13 mouse cellular contexts compared by ENCODE assay signal in genomic region chr3:101795387-101796039, GRCm38 (mm10). TPM values are rescaled to one million over a fixed set of nuclear protein-coding genes. Genes with fewer than 3 reads are reported as not detected.
A peak's percentile ranks its signal among the peaks of the same experiment; 100 is the strongest.
DNase-seq lines count a peak whose midpoint lies in the region; ATAC-seq and TF ChIP-seq lines count a peak whose summit lies in the region.
"Had no signal": no experiment of that assay in that cellular context is flagged by ENCODE, and none has a peak within 500 bp of the region (broad histone marks: within the 10 kb centered on the region; RNA-seq: fewer than 3 reads in every experiment).

No protein-coding gene starts in this region.

- peak; percentile 38 for TF ChIP-seq CTCF in liver, postnatal 0 days (IDR thresholded peaks at IDR 0.05; ENCODE audit: low read depth)
- TF ChIP-seq CTCF in ES-Bruce4 (IDR thresholded peaks at IDR 0.05; ENCODE audit: low read depth, low read length), result peak; percentile 63

- peaks cover 49% of the 10 kb centered on the region for H3K4me1 ChIP-seq in heart, embryonic 12.5 days (replicated peaks)
- no peaks in the 10 kb centered on the region; the same call in 1 of the 2 replicates for H3K4me1 ChIP-seq in liver, postnatal 0 days (ENCODE audit: insufficient read depth)
- no peaks in the 10 kb centered on the region for H3K4me1 ChIP-seq in liver, embryonic 12.5 days
- peaks cover 7% of the 10 kb centered on the region for H3K4me1 ChIP-seq in ES-Bruce4 (ENCODE audit: control insufficient read depth, insufficient read depth, low read length)
- H3K4me1 ChIP-seq in midbrain, embryonic 14.5 days (ENCODE audit: control insufficient read depth, insufficient read depth, low read length), result 0 out of 2 replicates have a peak, but pooled peaks cover 6% of the 10 kb centered on the region

- H3K9ac ChIP-seq in heart, embryonic 12.5 days, result no peak overlapping the region
- no peak overlapping the region for H3K9ac ChIP-seq in liver, postnatal 0 days (replicated peaks)
- H3K9ac ChIP-seq in liver, embryonic 12.5 days, result no peak overlapping the region
- H3K9ac ChIP-seq in ES-Bruce4 (ENCODE audit: low read depth, poor library complexity, severe bottlenecking), result no peak overlapping the region
- no peak overlapping the region for H3K9ac ChIP-seq in midbrain, embryonic 14.5 days (replicated peaks; ENCODE audit: low read length)

- H3K36me3 ChIP-seq in heart, embryonic 12.5 days, result no peaks in the 10 kb centered on the region
- no peaks in the 10 kb centered on the region for H3K36me3 ChIP-seq in liver, postnatal 0 days (replicated peaks; ENCODE audit: insufficient read depth, low read length)
- no peaks in the 10 kb centered on the region for H3K36me3 ChIP-seq in liver, embryonic 12.5 days
- H3K36me3 ChIP-seq in ES-Bruce4 (ENCODE audit: control insufficient read depth, insufficient read depth, low read length, poor library complexity, severe bottlenecking), result no peaks in the 10 kb centered on the region
- no peaks in the 10 kb centered on the region for H3K36me3 ChIP-seq in midbrain, embryonic 14.5 days (ENCODE audit: control insufficient read depth, insufficient read depth, low read length)
- H3K36me3 ChIP-seq: G1E had no signal

- no peaks in the 10 kb centered on the region for H3K27me3 ChIP-seq in heart, embryonic 12.5 days (replicated peaks)
- no peaks in the 10 kb centered on the region for H3K27me3 ChIP-seq in liver, postnatal 0 days (ENCODE audit: insufficient read depth, low read length)
- H3K27me3 ChIP-seq in liver, embryonic 12.5 days (replicated peaks), result no peaks in the 10 kb centered on the region; the same call in 1 of the 2 replicates
- no peaks in the 10 kb centered on the region for H3K27me3 ChIP-seq in ES-Bruce4 (ENCODE audit: control insufficient read depth, insufficient read depth, low read length, poor library complexity, severe bottlenecking)
- H3K27me3 ChIP-seq in midbrain, embryonic 14.5 days (ENCODE audit: control insufficient read depth, insufficient read depth, low read length), result no peaks in the 10 kb centered on the region

- DNase-seq in heart, postnatal 4 days, result peak; percentile 46
- DNase-seq in liver, postnatal 0 days, result peak; percentile 33
- peak; percentile 33 for DNase-seq in midbrain, embryonic 14.5 days
- no peak for DNase-seq in layer of hippocampus, adult 8-10 months (ENCODE audit: low spot score in 2 of 2)
- DNase-seq: embryo, embryonic 11 days; kidney, postnatal 14 days; lung, adult 18-20 months; thymus, postnatal 14 days had no signal

- WGBS in heart, embryonic 12.5 days, result 70% methylated on average over 15 of the region's 15 CpGs
- WGBS in liver, postnatal 0 days (ENCODE audit: insufficient replicate concordance), result 64% methylated on average over 15 of the region's 15 CpGs
- 66% methylated on average over 15 of the region's 15 CpGs for WGBS in liver, embryonic 12.5 days (ENCODE audit: insufficient replicate concordance)
- WGBS in midbrain, embryonic 14.5 days, result 76% methylated on average over 15 of the region's 15 CpGs

- no peak overlapping the region for H3K4me2 ChIP-seq in heart, embryonic 12.5 days
- no peak overlapping the region for H3K4me2 ChIP-seq in liver, postnatal 0 days (ENCODE audit: low read depth, low read length)
- no peak overlapping the region for H3K4me2 ChIP-seq in liver, embryonic 12.5 days
- H3K4me2 ChIP-seq in midbrain, embryonic 14.5 days (ENCODE audit: low read length), result no peak overlapping the region

- TF ChIP-seq EP300 in liver, postnatal 0 days (IDR thresholded peaks at IDR 0.05; ENCODE audit: low read depth), result no peak
- TF ChIP-seq EP300 in ES-Bruce4 (IDR thresholded peaks at IDR 0.05; ENCODE audit: insufficient read depth, low read depth, low read length), result no peak

- no peaks in the 10 kb centered on the region for H3K9me3 ChIP-seq in heart, embryonic 12.5 days (replicated peaks)
- H3K9me3 ChIP-seq in liver, postnatal 0 days (ENCODE audit: low read length), result no peaks in the 10 kb centered on the region
- H3K9me3 ChIP-seq in liver, embryonic 12.5 days (replicated peaks), result no peaks in the 10 kb centered on the region
- H3K9me3 ChIP-seq in ES-Bruce4 (replicated peaks; ENCODE audit: control insufficient read depth, insufficient read depth, low read length, poor library complexity, severe bottlenecking), result no peaks in the 10 kb centered on the region
- no peaks in the 10 kb centered on the region for H3K9me3 ChIP-seq in midbrain, embryonic 14.5 days (ENCODE audit: control insufficient read depth, low read length)
- H3K9me3 ChIP-seq: G1E had no signal

- ATAC-seq in heart, embryonic 12.5 days (ENCODE audit: insufficient number of reproducible peaks, low FRiP score), result no peak
- no peak for ATAC-seq in liver, postnatal 0 days
- no peak for ATAC-seq in liver, embryonic 12.5 days
- ATAC-seq in midbrain, embryonic 14.5 days (ENCODE audit: low FRiP score, low TSS enrichment), result no peak
- ATAC-seq in frontal cortex, adult (ENCODE audit: low TSS enrichment), result no peak

- no peak for TF ChIP-seq POLR2A in ES-Bruce4 (IDR thresholded peaks at IDR 0.05; ENCODE audit: insufficient read depth, low read length)

- H3K4me3 ChIP-seq in heart, embryonic 12.5 days, result no peak overlapping the region
- H3K4me3 ChIP-seq in liver, postnatal 0 days (ENCODE audit: low read depth, low read length), result no peak overlapping the region
- H3K4me3 ChIP-seq in liver, embryonic 12.5 days, result no peak overlapping the region
- no peak overlapping the region for H3K4me3 ChIP-seq in ES-Bruce4 (ENCODE audit: low read depth, low read length)
- H3K4me3 ChIP-seq in midbrain, embryonic 14.5 days (replicated peaks; ENCODE audit: low read depth, low read length), result no peak overlapping the region

- no peak overlapping the region for H3K27ac ChIP-seq in heart, embryonic 12.5 days (ENCODE audit: poor library complexity, severe bottlenecking)
- H3K27ac ChIP-seq in liver, postnatal 0 days (ENCODE audit: low read depth), result no peak overlapping the region
- no peak overlapping the region for H3K27ac ChIP-seq in liver, embryonic 12.5 days
- no peak overlapping the region for H3K27ac ChIP-seq in ES-Bruce4 (ENCODE audit: insufficient read depth, low read length)
- H3K27ac ChIP-seq in midbrain, embryonic 14.5 days (replicated peaks; ENCODE audit: low read depth, low read length), result no peak overlapping the region

RNA-seq across cellular contexts. Expression of gene Mab21l3, which starts 53.2 kb away (rescaled TPM):
- total RNA-seq in heart, postnatal 4 days (2021), result under 1 TPM; 0.25 to 0.26 TPM
- polyA plus RNA-seq in heart, embryonic 12.5 days (2016; fragmentation: Nextera tagmentation; extraction: Ambion mirVana), result 0.32 and 0.62 TPM in 2 replicates
- polyA plus RNA-seq in liver, postnatal 0 days (2015; fragmentation: Nextera tagmentation; extraction: Ambion mirVana), result not detected in 2 replicates
- polyA plus RNA-seq in liver, embryonic 12.5 days (2016; fragmentation: Nextera tagmentation; extraction: Ambion mirVana), result 0.07 and 0.11 TPM in 2 replicates
- 3.4 and 3.8 TPM in 2 replicates for polyA plus RNA-seq in ES-Bruce4 (2011; ENCODE audit: insufficient read depth, insufficient read length, low read depth, missing spikeins)
- polyA plus RNA-seq in midbrain, embryonic 14.5 days (2014; fragmentation: Nextera tagmentation; extraction: Ambion mirVana), result 0.23 TPM in 1 of 2 replicates, not detected in the other
- not detected for total RNA-seq in layer of hippocampus, adult 8-10 months (2022)
- polyA plus RNA-seq: G1E had no signal

Comparison
In these comparisons a context has a peak if more than half of its experiments do, and no peak if none do; other contexts are left out.
1. DNase-seq: peak in heart, postnatal 4 days (single experiment), liver, postnatal 0 days (single experiment) and midbrain, embryonic 14.5 days (single experiment); none in layer of hippocampus, adult 8-10 months (0 of 2).